Mouse (Mus musculus) bone marrow macrophage, adult 2 months (primary cell): ENCODE data around the gene Pcdh19. TPM values are rescaled to one million over a fixed set of nuclear protein-coding genes. Genes with fewer than 3 reads are reported as not detected.

Experiments
- H3K27ac ChIP-seq: 2 replicates; pipeline ENCODE4 v1.5.1; 2012; ENCODE audit warnings: low read depth, low read length; ENCODE audit not compliant: insufficient read depth
- H3K4me1 ChIP-seq: 2 replicates; pipeline ENCODE4 v1.6.1; 2012; ENCODE audit warnings: low read length; ENCODE audit not compliant: control insufficient read depth, insufficient read depth
- H3K4me3 ChIP-seq: 2 replicates; pipeline ENCODE4 v1.5.1; 2012; ENCODE audit warnings: mild to moderate bottlenecking, low read length, moderate library complexity; ENCODE audit not compliant: insufficient read depth
- CTCF ChIP-seq: IDR thresholded peaks from 2 replicates; pipeline ENCODE4 v1.5.1; 2012; ENCODE audit warnings: low read depth, mild to moderate bottlenecking, low read length, moderate library complexity
- POLR2A ChIP-seq: IDR thresholded peaks from 2 replicates; pipeline ENCODE4 v1.6.1; 2012; ENCODE audit warnings: mild to moderate bottlenecking, low read depth, low read length, borderline replicate concordance
- polyA plus RNA-seq: library from polyadenylated mRNA; stranded (reverse); fragments of >200 nt; gene quantifications from 2 replicates; pipeline ENCODE4 v1.2.4, GENCODE M21; 2012; ENCODE audit not compliant: missing spikeins, insufficient read depth, insufficient read length

Pcdh19 gene
- polyA plus RNA-seq, 1 experiment: 0.11 TPM

- no peak overlapping the region for H3K27ac ChIP-seq
- peak overlapping the region; percentile 5; the same call in 1 of the 2 replicates for H3K4me3 ChIP-seq
- no peaks in the 10 kb centered on the region for H3K4me1 ChIP-seq
- no peak for TF ChIP-seq CTCF
- TF ChIP-seq POLR2A: no peak
Measured at GRCm38 (mm10) chrX:133690822-133691221, 2.0 kb upstream of the Pcdh19 start.

- TF ChIP-seq CTCF: no peak
- no peak for TF ChIP-seq POLR2A
- Histone ChIP-seq H3K4me1 (no peaks in the 10 kb centered on the region), H3K27ac (no peak overlapping the region), H3K4me3 (no peak overlapping the region)
Measured at GRCm38 (mm10) chrX:133689576-133690250, 926 bp upstream of the Pcdh19 start.

GRCm38 (mm10) chrX:133688156-133688555 is 631 bp downstream of the Pcdh19 start:
- H3K27ac ChIP-seq: no peak overlapping the region
- TF ChIP-seq CTCF (no peak), POLR2A (no peak)
- peak overlapping the region; percentile 45 for H3K4me3 ChIP-seq
- H3K4me1 ChIP-seq: no peaks in the 10 kb centered on the region

- TF ChIP-seq POLR2A (no peak), CTCF (no peak)
- Histone ChIP-seq H3K4me3 (peak overlapping the region; percentile 5; the same call in 1 of the 2 replicates), H3K4me1 (no peaks in the 10 kb centered on the region), H3K27ac (no peak overlapping the region)
Measured at GRCm38 (mm10) chrX:133687666-133688151, 1.1 kb downstream of the Pcdh19 start.

- TF ChIP-seq CTCF (no peak), POLR2A (no peak)
- Histone ChIP-seq H3K27ac (no peak overlapping the region), H3K4me3 (no peak overlapping the region), H3K4me1 (no peaks in the 10 kb centered on the region)
Measured at GRCm38 (mm10) chrX:133686533-133687311, 2.1 kb downstream of the Pcdh19 start.

GRCm38 (mm10) chrX:133685572-133685971 is 3.2 kb downstream of the Pcdh19 start:
- Histone ChIP-seq H3K4me1 (no peaks in the 10 kb centered on the region), H3K4me3 (no peak overlapping the region), H3K27ac (no peak overlapping the region)
- TF ChIP-seq CTCF (no peak), POLR2A (no peak)

- H3K4me3 ChIP-seq: no peak overlapping the region
- no peak overlapping the region for H3K27ac ChIP-seq
- TF ChIP-seq CTCF: no peak
- no peak for TF ChIP-seq POLR2A
- H3K4me1 ChIP-seq: no peaks in the 10 kb centered on the region
Measured at GRCm38 (mm10) chrX:133683961-133684360, 4.8 kb downstream of the Pcdh19 start.

GRCm38 (mm10) chrX:133675121-133675520 is 13.7 kb downstream of the Pcdh19 start:
- Histone ChIP-seq H3K4me1 (no peaks in the 10 kb centered on the region), H3K4me3 (no peak overlapping the region), H3K27ac (no peak overlapping the region)
- TF ChIP-seq POLR2A (no peak), CTCF (no peak)

- no peak overlapping the region for H3K27ac ChIP-seq
- no peak overlapping the region for H3K4me3 ChIP-seq
- H3K4me1 ChIP-seq: no peaks in the 10 kb centered on the region
- TF ChIP-seq CTCF: no peak
- no peak for TF ChIP-seq POLR2A
Measured at GRCm38 (mm10) chrX:133673796-133674195, 15.0 kb downstream of the Pcdh19 start.

GRCm38 (mm10) chrX:133660111-133660510 is 28.7 kb downstream of the Pcdh19 start:
- Histone ChIP-seq H3K27ac (no peak overlapping the region), H3K4me1 (no peaks in the 10 kb centered on the region), H3K4me3 (no peak overlapping the region)
- TF ChIP-seq CTCF: no peak
- no peak for TF ChIP-seq POLR2A
